Mouse (Mus musculus): ENCODE measurements around the gene Eml4. TPM values are rescaled to one million over a fixed set of nuclear protein-coding genes. Genes with fewer than 3 reads are reported as not detected.

Gene Eml4
- polyA plus RNA-seq, 1 experiment, result 4.2 TPM

DNA sequence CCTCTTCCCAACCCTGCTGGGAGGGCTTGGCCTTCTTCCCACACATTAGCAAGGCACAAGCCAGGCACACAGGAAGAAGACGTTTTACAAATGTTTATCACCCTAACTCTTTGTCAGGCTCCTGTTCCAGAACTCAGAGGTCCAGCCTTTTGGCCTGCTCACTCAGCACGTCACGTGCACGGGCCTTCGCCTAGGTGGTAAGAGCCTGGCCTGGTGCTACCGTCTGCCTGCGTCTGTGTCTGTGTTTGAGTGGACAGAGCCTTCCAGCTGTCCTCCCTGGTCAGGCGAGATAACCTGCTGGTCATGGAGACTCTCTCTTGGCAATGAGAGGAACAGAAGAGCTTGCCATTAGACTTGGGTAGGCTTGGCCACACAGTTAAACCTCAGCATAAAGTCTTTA, 100.6 kb downstream of the Eml4 start:
- Histone ChIP-seq H3K36me3 (ENCODE audit: control insufficient read depth, insufficient read depth) (peaks cover 19% of the 10 kb centered on the region), H3K4me3 (no peak overlapping the region), H3K4me2 (ENCODE audit: low read depth) (no peak overlapping the region), H3K27me3 (ENCODE audit: control insufficient read depth, insufficient read depth, insufficient read length) (no peaks in the 10 kb centered on the region), H3K79me2 (ENCODE audit: control insufficient read depth, insufficient read depth) (no peaks in the 10 kb centered on the region), H3ac (ENCODE audit: control insufficient read depth, insufficient read length) (no peak overlapping the region)
- no peak for TF ChIP-seq REST (IDR thresholded peaks at IDR 0.05; ENCODE audit: insufficient read depth, insufficient read length)
- no peak for TF ChIP-seq POLR2A (IDR thresholded peaks at IDR 0.05; ENCODE audit: insufficient read length, low read depth)
- TF ChIP-seq POLR2AphosphoS2 (IDR thresholded peaks at IDR 0.05; ENCODE audit: insufficient read length, low read depth), result no peak
- TF ChIP-seq E2F4 (IDR thresholded peaks at IDR 0.05; ENCODE audit: insufficient read depth), result no peak
- TF ChIP-seq USF1 (IDR thresholded peaks at IDR 0.05; ENCODE audit: low read depth), result no peak
- no peak for TF ChIP-seq MYOD1 (IDR thresholded peaks at IDR 0.05; ENCODE audit: control insufficient read depth in 1 of 3, insufficient read length in 2 of 3, low read depth in 2 of 3)
- TF ChIP-seq SRF (IDR thresholded peaks at IDR 0.05; ENCODE audit: control insufficient read depth, insufficient read length, low read depth), result no peak
- no peak for TF ChIP-seq TCF12 (IDR thresholded peaks at IDR 0.05; ENCODE audit: insufficient read depth, poor library complexity, severe bottlenecking)
- TF ChIP-seq CEBPB (IDR thresholded peaks at IDR 0.05; ENCODE audit: insufficient read depth, poor library complexity, severe bottlenecking), result no peak
- TF ChIP-seq MAX (IDR thresholded peaks at IDR 0.05; ENCODE audit: low read depth), result no peak
- TF ChIP-seq TCF3 (IDR thresholded peaks at IDR 0.05; ENCODE audit: insufficient read length, low read depth), result no peak
- no peak for TF ChIP-seq MYOG (IDR thresholded peaks at IDR 0.05; ENCODE audit: control insufficient read depth in 1 of 3, insufficient read depth in 1 of 3, insufficient read length in 2 of 3, low read depth in 2 of 3)

DNA sequence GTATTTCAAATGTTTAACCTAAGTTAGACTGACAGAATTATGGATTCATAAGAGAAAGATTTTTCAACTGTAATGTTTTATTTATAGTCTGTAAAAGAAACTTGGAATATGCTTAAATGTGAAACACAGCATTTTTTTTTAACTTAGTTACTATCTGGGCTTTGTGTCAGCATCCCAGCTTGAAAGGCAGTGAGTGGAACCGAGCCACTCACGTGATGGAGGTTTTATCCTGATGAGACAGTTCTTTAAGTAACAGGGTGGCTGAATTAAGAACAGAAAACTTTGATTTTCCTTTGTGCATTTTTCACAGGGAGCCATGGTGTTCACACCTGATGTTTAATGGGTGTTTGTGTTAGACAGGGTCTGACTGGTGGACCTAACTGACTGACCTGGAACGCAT, 101.1 kb downstream of the Eml4 start:
- TF ChIP-seq MAX (IDR thresholded peaks at IDR 0.05; ENCODE audit: low read depth), result no peak
- TF ChIP-seq POLR2A (IDR thresholded peaks at IDR 0.05; ENCODE audit: insufficient read length, low read depth), result no peak
- TF ChIP-seq TCF3 (IDR thresholded peaks at IDR 0.05; ENCODE audit: insufficient read length, low read depth), result no peak
- no peak for TF ChIP-seq USF1 (IDR thresholded peaks at IDR 0.05; ENCODE audit: low read depth)
- TF ChIP-seq SRF (IDR thresholded peaks at IDR 0.05; ENCODE audit: control insufficient read depth, insufficient read length, low read depth), result no peak
- no peak for TF ChIP-seq MYOG (IDR thresholded peaks at IDR 0.05; ENCODE audit: control insufficient read depth in 1 of 3, insufficient read depth in 1 of 3, insufficient read length in 2 of 3, low read depth in 2 of 3)
- TF ChIP-seq MYOD1 (IDR thresholded peaks at IDR 0.05; ENCODE audit: control insufficient read depth in 1 of 3, insufficient read length in 2 of 3, low read depth in 2 of 3), result no peak
- no peak for TF ChIP-seq TCF12 (IDR thresholded peaks at IDR 0.05; ENCODE audit: insufficient read depth, poor library complexity, severe bottlenecking)
- TF ChIP-seq E2F4 (IDR thresholded peaks at IDR 0.05; ENCODE audit: insufficient read depth), result no peak
- TF ChIP-seq POLR2AphosphoS2 (IDR thresholded peaks at IDR 0.05; ENCODE audit: insufficient read length, low read depth), result no peak
- no peak for TF ChIP-seq REST (IDR thresholded peaks at IDR 0.05; ENCODE audit: insufficient read depth, insufficient read length)
- TF ChIP-seq CEBPB (IDR thresholded peaks at IDR 0.05; ENCODE audit: insufficient read depth, poor library complexity, severe bottlenecking), result no peak
- peaks cover 21% of the 10 kb centered on the region for H3K36me3 ChIP-seq (ENCODE audit: control insufficient read depth, insufficient read depth)
- no peaks in the 10 kb centered on the region for H3K79me2 ChIP-seq (ENCODE audit: control insufficient read depth, insufficient read depth)
- no peak overlapping the region for H3ac ChIP-seq (ENCODE audit: control insufficient read depth, insufficient read length)
- H3K4me2 ChIP-seq (ENCODE audit: low read depth), result no peak overlapping the region
- no peaks in the 10 kb centered on the region for H3K27me3 ChIP-seq (ENCODE audit: control insufficient read depth, insufficient read depth, insufficient read length)
- H3K4me3 ChIP-seq, result no peak overlapping the region

DNA sequence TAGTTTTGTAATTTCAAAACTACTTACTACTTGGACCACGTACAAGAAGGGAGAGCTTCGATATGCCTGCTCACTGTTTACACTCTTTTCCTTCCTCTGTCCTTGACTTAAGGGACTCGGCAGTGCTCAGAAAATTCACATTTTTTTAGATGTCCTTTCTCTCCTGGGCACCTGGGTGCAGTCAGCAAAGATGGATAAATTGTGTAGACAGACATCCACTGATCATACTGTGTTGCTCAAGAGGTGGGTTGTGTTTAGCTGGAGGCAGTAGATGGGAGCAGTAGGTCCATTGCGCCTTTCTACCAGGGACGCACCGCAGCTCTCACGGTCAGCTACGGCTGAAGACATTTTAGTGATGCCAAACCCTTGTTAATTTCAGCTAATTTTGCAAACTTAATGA, 101.7 kb downstream of the Eml4 start:
- Histone ChIP-seq H3K4me3 (no peak overlapping the region), H3K4me2 (ENCODE audit: low read depth) (no peak overlapping the region), H3K79me2 (ENCODE audit: control insufficient read depth, insufficient read depth) (no peaks in the 10 kb centered on the region), H3ac (ENCODE audit: control insufficient read depth, insufficient read length) (no peak overlapping the region), H3K36me3 (ENCODE audit: control insufficient read depth, insufficient read depth) (peaks cover 26% of the 10 kb centered on the region), H3K27me3 (ENCODE audit: control insufficient read depth, insufficient read depth, insufficient read length) (no peaks in the 10 kb centered on the region)
- no peak for TF ChIP-seq MYOD1 (IDR thresholded peaks at IDR 0.05; ENCODE audit: control insufficient read depth in 1 of 3, insufficient read length in 2 of 3, low read depth in 2 of 3)
- TF ChIP-seq TCF12 (IDR thresholded peaks at IDR 0.05; ENCODE audit: insufficient read depth, poor library complexity, severe bottlenecking), result no peak
- TF ChIP-seq USF1 (IDR thresholded peaks at IDR 0.05; ENCODE audit: low read depth), result no peak
- no peak for TF ChIP-seq MAX (IDR thresholded peaks at IDR 0.05; ENCODE audit: low read depth)
- TF ChIP-seq SRF (IDR thresholded peaks at IDR 0.05; ENCODE audit: control insufficient read depth, insufficient read length, low read depth), result no peak
- no peak for TF ChIP-seq POLR2AphosphoS2 (IDR thresholded peaks at IDR 0.05; ENCODE audit: insufficient read length, low read depth)
- TF ChIP-seq E2F4 (IDR thresholded peaks at IDR 0.05; ENCODE audit: insufficient read depth), result no peak
- TF ChIP-seq POLR2A (IDR thresholded peaks at IDR 0.05; ENCODE audit: insufficient read length, low read depth), result no peak
- TF ChIP-seq REST (IDR thresholded peaks at IDR 0.05; ENCODE audit: insufficient read depth, insufficient read length), result no peak

DNA sequence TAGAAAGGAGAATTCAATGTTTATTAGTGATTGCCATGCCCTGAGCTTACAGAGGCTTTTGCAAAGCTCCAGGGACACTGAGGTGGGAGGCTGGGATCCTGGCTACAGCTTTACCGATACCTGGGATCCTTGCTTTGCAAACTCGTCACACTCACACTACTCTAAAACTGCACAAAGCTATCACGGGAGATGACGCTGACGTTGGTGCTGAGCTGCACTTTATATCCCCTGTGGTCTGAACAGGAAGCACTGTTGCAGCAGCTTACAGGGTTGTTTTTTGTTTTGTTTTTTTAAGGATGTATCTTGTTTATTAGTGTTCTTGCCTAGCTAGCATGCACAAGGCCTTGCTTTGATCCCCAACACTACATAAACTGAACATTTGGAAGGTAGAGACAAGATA, 102.9 kb downstream of the Eml4 start:
- peaks cover 37% of the 10 kb centered on the region for H3K36me3 ChIP-seq (ENCODE audit: control insufficient read depth, insufficient read depth)
- no peak overlapping the region for H3K4me3 ChIP-seq
- no peaks in the 10 kb centered on the region for H3K27me3 ChIP-seq (ENCODE audit: control insufficient read depth, insufficient read depth, insufficient read length)
- no peak for TF ChIP-seq TCF12 (IDR thresholded peaks at IDR 0.05; ENCODE audit: insufficient read depth, poor library complexity, severe bottlenecking)
- no peaks in the 10 kb centered on the region for H3K79me2 ChIP-seq (ENCODE audit: control insufficient read depth, insufficient read depth)
- no peak overlapping the region for H3K4me2 ChIP-seq (ENCODE audit: low read depth)
- H3ac ChIP-seq (ENCODE audit: control insufficient read depth, insufficient read length), result no peak overlapping the region

DNA sequence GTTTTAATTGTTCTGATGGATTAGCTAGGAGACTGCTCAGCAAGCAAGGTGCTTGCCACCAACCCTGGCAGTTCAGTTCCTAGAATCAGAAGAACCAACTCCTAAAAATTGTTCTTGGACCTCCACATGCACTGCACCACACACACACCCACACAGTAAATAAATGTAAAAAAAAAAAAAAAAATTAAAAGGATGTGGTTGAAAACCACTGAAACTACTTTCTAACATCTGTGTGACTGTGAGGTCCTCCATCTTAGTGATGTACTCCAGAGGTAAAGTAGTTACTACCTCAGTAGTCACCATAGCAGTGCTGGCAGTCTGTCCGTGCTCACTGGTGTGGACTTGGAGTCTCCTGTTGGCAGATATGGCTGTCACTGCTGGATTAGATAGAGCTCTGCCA, 106.5 kb downstream of the Eml4 start:
- H3K4me3 ChIP-seq, result no peak overlapping the region
- no peak overlapping the region for H3ac ChIP-seq (ENCODE audit: control insufficient read depth, insufficient read length)
- no peak overlapping the region for H3K4me2 ChIP-seq (ENCODE audit: low read depth)
- H3K36me3 ChIP-seq (ENCODE audit: control insufficient read depth, insufficient read depth), result peaks cover 52% of the 10 kb centered on the region
- H3K79me2 ChIP-seq (ENCODE audit: control insufficient read depth, insufficient read depth), result no peaks in the 10 kb centered on the region
- TF ChIP-seq POLR2A (IDR thresholded peaks at IDR 0.05; ENCODE audit: insufficient read length, low read depth) (no peak), TCF12 (IDR thresholded peaks at IDR 0.05; ENCODE audit: insufficient read depth, poor library complexity, severe bottlenecking) (no peak), MAX (IDR thresholded peaks at IDR 0.05; ENCODE audit: low read depth) (no peak)
- no peaks in the 10 kb centered on the region for H3K27me3 ChIP-seq (ENCODE audit: control insufficient read depth, insufficient read depth, insufficient read length)
